Mouse (Mus musculus) kidney, adult 2 months (tissue): ENCODE measurements around the gene Sumf2.

Experiments used
- CTCF ChIP-seq: fragments of 200-500 bp; conservative IDR thresholded peaks from 2 replicates; pipeline ENCODE4 v1.5.1; 2011; ENCODE audit warnings: low read depth, mild to moderate bottlenecking, control low read depth, low read length, moderate library complexity, mixed read lengths; ENCODE audit not compliant: insufficient read depth, insufficient read length
- POLR2A ChIP-seq: fragments of 200-500 bp; IDR thresholded peaks from one replicate; pipeline ENCODE4 v1.6.1; 2011; ENCODE audit warnings: low read depth, low read length, control low read depth

GRCm38 (mm10) chr5:129875098-129875497 is 28.3 kb downstream of the Sumf2 start:
- TF ChIP-seq POLR2A (no peak), CTCF (no peak)
